Mouse (Mus musculus) R1 (cell line): ENCODE data around the gene Jak2.

Experiments
- DNase-seq: peaks from one replicate; pipeline ENCODE4 v3.0.0-alpha.2; 2018; ENCODE audit warnings: low read depth, low spot score

Gene Jak2

DNA sequence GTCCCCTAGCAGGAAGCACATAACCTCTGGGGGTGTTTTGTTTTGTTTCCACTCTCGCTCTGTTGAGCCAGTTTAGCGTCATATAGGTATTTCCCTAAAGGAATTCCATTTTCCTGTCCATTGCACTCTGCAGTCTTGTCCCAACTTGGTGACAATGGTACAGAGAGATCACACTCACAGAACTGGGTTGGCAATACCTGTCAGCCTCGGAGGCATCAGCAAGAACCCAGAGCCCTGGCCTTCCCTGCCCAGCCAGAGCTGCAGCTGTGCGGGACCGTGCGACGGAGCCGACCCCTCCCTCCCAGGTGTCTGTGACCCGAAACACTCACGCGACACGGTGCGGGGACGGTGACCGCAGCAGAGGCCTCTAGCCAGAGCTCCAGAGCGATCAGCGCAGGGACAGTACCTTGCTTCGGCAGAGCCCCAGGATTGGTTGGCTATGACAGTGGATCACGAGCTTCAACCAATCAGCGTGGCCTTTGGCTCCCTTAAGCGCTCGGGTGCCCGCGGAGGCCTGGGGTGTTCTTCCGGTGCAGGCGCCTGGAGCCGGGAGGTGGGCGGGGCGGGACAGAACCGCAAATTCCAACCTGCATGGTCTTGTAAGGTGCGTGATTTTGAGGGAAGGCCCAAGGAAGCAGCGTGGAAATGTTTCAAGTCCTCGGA is 110.0 kb downstream of the Jak2 start:
- DNase-seq, result peak; percentile 93

GRCm38 (mm10) chr19:29362173-29362930 is 110.7 kb downstream of the Jak2 start:
- no peak for DNase-seq
